Mouse (Mus musculus) small intestine, adult 2 months (tissue): ENCODE measurements around the gene Skap2. TPM values are rescaled to one million over a fixed set of nuclear protein-coding genes. Genes with fewer than 3 reads are reported as not detected.

Experiments used
- H3K27ac ChIP-seq: fragments of 200-500 bp; 2 replicates; pipeline ENCODE4 v1.5.1; 2012; ENCODE audit warnings: low read depth, low read length, control low read depth, inconsistent platforms; ENCODE audit not compliant: insufficient read depth
- H3K27me3 ChIP-seq: fragments of 200-500 bp; 2 replicates; pipeline ENCODE4 v1.6.1; 2012; ENCODE audit warnings: mild to moderate bottlenecking, moderate library complexity, low read length, inconsistent platforms; ENCODE audit not compliant: control insufficient read depth, insufficient read depth
- H3K36me3 ChIP-seq: fragments of 200-500 bp; 2 replicates; pipeline ENCODE4 v1.6.1; 2012; ENCODE audit warnings: mild to moderate bottlenecking, low read length, control low read depth, inconsistent platforms; ENCODE audit not compliant: control insufficient read depth, insufficient read depth
- H3K4me1 ChIP-seq: fragments of 200-500 bp; 2 replicates; pipeline ENCODE4 v1.6.1; 2012; ENCODE audit warnings: low read length, inconsistent platforms, mixed read lengths; ENCODE audit not compliant: control insufficient read depth, insufficient read depth, insufficient read length
- H3K4me3 ChIP-seq: fragments of 200-500 bp; 2 replicates; pipeline ENCODE4 v1.5.1; 2012; ENCODE audit warnings: low read depth, mild to moderate bottlenecking, control low read depth, inconsistent platforms, low read length, moderate library complexity
- CTCF ChIP-seq: fragments of 200-500 bp; IDR thresholded peaks from 2 replicates; pipeline ENCODE4 v1.5.1; 2012; ENCODE audit warnings: low read depth, mild to moderate bottlenecking, control low read depth, inconsistent platforms, low read length, moderate library complexity, mixed read lengths; ENCODE audit not compliant: insufficient replicate concordance, insufficient read length; ENCODE audit errors: extremely low read depth
- POLR2A ChIP-seq: fragments of 200-500 bp; IDR thresholded peaks from 2 replicates; pipeline ENCODE4 v1.6.1; 2012; ENCODE audit warnings: low read depth, mild to moderate bottlenecking, control low read depth, inconsistent platforms, low read length, moderate library complexity
- WGBS: fragments of 180-500 bp; shearing (Covaris S2); methylation state at CpG from one replicate; pipeline ENCODE4 v1.1.7; 2018; 5-methylcytosine and 5-hydroxymethylcytosine counted together
- polyA plus RNA-seq: library from polyadenylated mRNA; depleted of rRNA; stranded (reverse); fragments of >200 nt; gene quantifications from 2 replicates; pipeline ENCODE4 v1.2.3, GENCODE M21; 2012

Gene Skap2
- polyA plus RNA-seq, 1 experiment, result 6.5 TPM

- Histone ChIP-seq H3K4me1 (no peaks in the 10 kb centered on the region), H3K27ac (no peak overlapping the region), H3K4me3 (no peak overlapping the region), H3K27me3 (no peaks in the 10 kb centered on the region; the same call in 1 of the 2 replicates), H3K36me3 (no peaks in the 10 kb centered on the region)
- 86% methylated on average over 4 of the region's 4 CpGs for WGBS
- TF ChIP-seq CTCF (0 out of 2 replicates have a peak, but pooled peaks have one; percentile 18), POLR2A (no peak)
Observed at GRCm38 (mm10) chr6:52036077-52036476, 23.7 kb upstream of the Skap2 start.

GRCm38 (mm10) chr6:52031181-52031580, 18.8 kb upstream of the Skap2 start:
- Histone ChIP-seq H3K4me3 (no peak overlapping the region), H3K36me3 (no peaks in the 10 kb centered on the region), H3K4me1 (no peaks in the 10 kb centered on the region), H3K27ac (no peak overlapping the region), H3K27me3 (no peaks in the 10 kb centered on the region)
- TF ChIP-seq CTCF (no peak), POLR2A (no peak)
- 64% methylated on average over 7 of the region's 7 CpGs for WGBS

DNA sequence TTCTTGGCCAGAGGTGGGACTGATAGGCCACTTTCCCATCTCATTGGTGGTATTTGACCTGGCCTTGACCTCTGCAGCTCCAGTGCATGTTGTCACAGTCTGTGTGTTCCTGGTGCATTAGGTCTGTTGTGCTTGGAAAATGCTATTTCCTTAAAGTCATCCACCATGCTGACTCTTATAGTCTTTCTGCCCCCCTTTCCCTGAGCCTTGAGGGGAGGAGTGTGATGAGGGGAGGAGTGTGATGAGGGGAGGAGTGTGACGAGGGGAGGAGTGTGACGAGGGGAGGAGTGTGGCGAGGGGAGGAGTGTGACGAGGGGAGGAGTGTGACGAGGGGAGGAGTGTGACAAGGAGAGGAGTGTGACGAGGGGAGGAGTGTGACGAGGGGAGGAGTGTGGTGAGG, 15.8 kb upstream of the Skap2 start:
- Histone ChIP-seq H3K27ac (no peak overlapping the region), H3K27me3 (no peaks in the 10 kb centered on the region), H3K4me3 (no peak overlapping the region), H3K4me1 (no peaks in the 10 kb centered on the region), H3K36me3 (no peaks in the 10 kb centered on the region)
- TF ChIP-seq CTCF (no peak), POLR2A (no peak)
- WGBS, result 93% methylated on average over 7 of the region's 7 CpGs

DNA sequence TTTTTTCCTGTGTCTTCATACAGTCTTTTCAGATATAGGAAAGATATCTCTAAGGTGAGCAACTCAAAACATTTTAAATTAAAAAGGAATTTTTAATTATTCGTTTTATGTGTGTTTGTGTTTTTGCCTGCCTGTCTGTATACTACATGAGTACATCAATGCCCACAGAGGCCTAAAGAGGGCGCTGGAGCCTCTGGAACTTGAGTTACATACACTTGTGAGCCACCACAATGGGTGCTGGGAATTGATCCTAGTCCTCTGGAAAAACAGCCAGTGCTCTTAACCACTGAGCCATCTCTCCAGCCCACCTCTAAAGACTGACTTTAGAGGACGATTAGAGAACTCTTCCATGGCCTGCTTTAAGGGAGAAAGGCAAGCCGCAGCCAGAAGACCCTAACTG, 14.8 kb upstream of the Skap2 start:
- Histone ChIP-seq H3K27ac (no peak overlapping the region), H3K36me3 (no peaks in the 10 kb centered on the region), H3K27me3 (no peaks in the 10 kb centered on the region), H3K4me1 (no peaks in the 10 kb centered on the region), H3K4me3 (no peak overlapping the region)
- WGBS, result 86% methylated on average over 4 of the region's 4 CpGs
- TF ChIP-seq POLR2A, result no peak
- no peak for TF ChIP-seq CTCF

- Histone ChIP-seq H3K4me1 (no peaks in the 10 kb centered on the region), H3K27me3 (no peaks in the 10 kb centered on the region), H3K27ac (no peak overlapping the region), H3K36me3 (no peaks in the 10 kb centered on the region), H3K4me3 (no peak overlapping the region)
- TF ChIP-seq POLR2A, result no peak
- no peak for TF ChIP-seq CTCF
- 81% methylated on average over 11 of the region's 11 CpGs for WGBS
Observed at GRCm38 (mm10) chr6:52026281-52026680, 13.9 kb upstream of the Skap2 start.

DNA sequence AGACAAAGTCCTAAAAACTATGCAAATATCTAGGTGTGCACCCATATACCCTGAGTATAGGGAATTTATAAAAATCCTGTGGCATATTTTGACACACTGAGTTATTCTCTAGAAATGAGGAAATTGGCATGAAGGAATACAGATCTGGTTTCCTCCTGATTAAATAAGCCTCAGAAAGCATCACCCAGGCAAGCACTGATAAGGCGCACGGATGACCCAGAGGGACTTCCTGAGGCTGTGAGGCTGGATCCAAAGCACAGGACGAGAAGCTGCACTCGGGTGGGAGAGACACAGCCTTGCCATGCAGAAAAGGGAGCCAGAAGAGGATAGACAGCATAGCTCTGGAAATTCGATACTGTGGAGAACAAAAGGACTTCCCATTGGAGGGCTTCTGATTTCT, 12.4 kb upstream of the Skap2 start:
- Histone ChIP-seq H3K36me3 (no peaks in the 10 kb centered on the region), H3K4me3 (no peak overlapping the region), H3K27me3 (no peaks in the 10 kb centered on the region), H3K27ac (no peak overlapping the region), H3K4me1 (no peaks in the 10 kb centered on the region)
- WGBS, result 59% methylated on average over 5 of the region's 5 CpGs
- TF ChIP-seq POLR2A (no peak), CTCF (no peak)

GRCm38 (mm10) chr6:52022363-52022762, 10.0 kb upstream of the Skap2 start:
- Histone ChIP-seq H3K4me1 (no peaks in the 10 kb centered on the region), H3K36me3 (no peaks in the 10 kb centered on the region), H3K27ac (no peak overlapping the region), H3K27me3 (no peaks in the 10 kb centered on the region), H3K4me3 (no peak overlapping the region)
- TF ChIP-seq CTCF (no peak), POLR2A (no peak)
- 37% methylated on average over 5 of the region's 5 CpGs for WGBS

DNA sequence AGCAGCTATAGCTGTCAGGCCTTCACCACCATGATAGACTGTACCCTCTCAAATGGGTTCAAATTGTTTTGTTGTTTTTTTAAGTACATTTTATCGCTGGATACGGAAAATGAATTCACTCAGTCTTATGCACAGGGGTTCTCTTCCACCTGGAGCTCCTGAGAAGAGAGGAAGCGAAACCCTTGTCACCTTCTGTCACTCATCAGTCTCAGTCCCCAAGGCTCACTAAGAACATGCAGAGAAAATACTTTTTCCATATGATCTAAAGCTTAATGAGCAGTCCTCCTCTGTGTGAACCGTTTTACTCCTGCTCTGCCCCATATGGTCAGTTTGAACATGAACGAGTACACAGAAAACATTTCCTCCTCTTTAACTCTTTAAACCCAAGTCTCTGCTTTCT, 7.9 kb upstream of the Skap2 start:
- Histone ChIP-seq H3K27ac (no peak overlapping the region), H3K4me1 (no peaks in the 10 kb centered on the region), H3K4me3 (no peak overlapping the region), H3K27me3 (no peaks in the 10 kb centered on the region), H3K36me3 (no peaks in the 10 kb centered on the region)
- no peak for TF ChIP-seq POLR2A
- TF ChIP-seq CTCF, result no peak
- WGBS, result 73% methylated on average over 5 of the region's 5 CpGs
